Mouse (Mus musculus): ENCODE results near the gene Sdsl. TPM values are rescaled to one million over a fixed set of nuclear protein-coding genes. Genes with fewer than 3 reads are reported as not detected.

Gene Sdsl
- total and polyA plus RNA-seq, 2 experiments from 2014 or later: 20.7 to 30.3 TPM

- peaks cover 38% of the 10 kb centered on the region for H3K36me3 ChIP-seq (replicated peaks; ENCODE audit: control insufficient read depth, insufficient read depth, low read length)
- TF ChIP-seq EP300 (IDR thresholded peaks at IDR 0.05; ENCODE audit: low read depth): no peak
- TF ChIP-seq CTCF (IDR thresholded peaks at IDR 0.05; ENCODE audit: low read depth): no peak
- no peak overlapping the region for H3K9ac ChIP-seq (replicated peaks; ENCODE audit: low read depth, low read length)
- no peak overlapping the region for H3K4me2 ChIP-seq (ENCODE audit: low read depth, low read length)
- no peaks in the 10 kb centered on the region for H3K9me3 ChIP-seq (replicated peaks; ENCODE audit: control insufficient read depth, low read length)
- ATAC-seq (ENCODE audit: insufficient read depth, low read depth): no peak
- H3K4me1 ChIP-seq (ENCODE audit: control insufficient read depth, insufficient read depth): peaks cover 14% of the 10 kb centered on the region
- H3K27me3 ChIP-seq (ENCODE audit: control insufficient read depth, insufficient read depth, low read length): no peaks in the 10 kb centered on the region
- DNase-seq (ENCODE audit: low spot score): no peak
- 80% methylated on average over 8 of the region's 8 CpGs for WGBS
- no peak overlapping the region for H3K27ac ChIP-seq (ENCODE audit: low read depth)
- H3K4me3 ChIP-seq (ENCODE audit: low read depth, low read length): no peak overlapping the region
Observed at GRCm38 (mm10) chr5:120487844-120488243, 15.2 kb upstream of the Sdsl start.

GRCm38 (mm10) chr5:120483399-120483798, 10.8 kb upstream of the Sdsl start:
- Histone ChIP-seq H3K4me2 (ENCODE audit: low read depth, low read length) (no peak overlapping the region), H3K27ac (ENCODE audit: low read depth) (no peak overlapping the region), H3K9me3 (replicated peaks; ENCODE audit: control insufficient read depth, low read length) (no peaks in the 10 kb centered on the region), H3K9ac (replicated peaks; ENCODE audit: low read depth, low read length) (no peak overlapping the region), H3K27me3 (ENCODE audit: control insufficient read depth, insufficient read depth, low read length) (no peaks in the 10 kb centered on the region), H3K36me3 (replicated peaks; ENCODE audit: control insufficient read depth, insufficient read depth, low read length) (peaks cover 30% of the 10 kb centered on the region), H3K4me1 (ENCODE audit: control insufficient read depth, insufficient read depth) (no peaks in the 10 kb centered on the region), H3K4me3 (ENCODE audit: low read depth, low read length) (no peak overlapping the region)
- ATAC-seq (ENCODE audit: insufficient read depth, low read depth) (no peak), DNase-seq (ENCODE audit: low spot score) (no peak)
- 69% methylated on average over 19 of the region's 19 CpGs for WGBS
- TF ChIP-seq EP300 (IDR thresholded peaks at IDR 0.05; ENCODE audit: low read depth) (no peak), CTCF (IDR thresholded peaks at IDR 0.05; ENCODE audit: low read depth) (no peak)

DNA sequence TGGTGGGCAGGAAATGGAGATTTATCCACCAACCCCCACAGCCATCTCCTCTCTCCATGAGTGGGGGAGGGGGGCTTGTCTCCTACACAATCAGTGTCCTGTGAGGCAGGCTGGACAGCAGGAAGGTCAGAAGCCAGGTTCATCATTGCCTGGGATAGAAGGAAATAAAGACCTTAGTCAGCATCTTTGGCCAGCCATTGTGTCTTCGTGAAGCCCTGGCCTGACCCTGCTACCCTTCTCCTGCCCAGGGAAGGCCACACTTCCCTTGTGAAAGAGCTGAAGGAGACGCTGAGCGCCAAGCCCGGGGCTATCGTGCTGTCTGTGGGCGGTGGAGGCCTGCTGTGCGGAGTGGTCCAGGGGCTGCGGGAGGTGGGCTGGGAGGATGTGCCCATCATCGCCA, 8.6 kb upstream of the Sdsl start:
- WGBS: 67% methylated on average over 9 of the region's 9 CpGs
- TF ChIP-seq EP300 (IDR thresholded peaks at IDR 0.05; ENCODE audit: low read depth): no peak
- TF ChIP-seq CTCF (IDR thresholded peaks at IDR 0.05; ENCODE audit: low read depth): no peak
- no peaks in the 10 kb centered on the region for H3K9me3 ChIP-seq (replicated peaks; ENCODE audit: control insufficient read depth, low read length)

GRCm38 (mm10) chr5:120479538-120479937, 6.9 kb upstream of the Sdsl start:
- DNase-seq (ENCODE audit: low spot score) (no peak), ATAC-seq (ENCODE audit: insufficient read depth, low read depth) (no peak)
- H3K4me1 ChIP-seq (ENCODE audit: control insufficient read depth, insufficient read depth): no peaks in the 10 kb centered on the region
- no peak overlapping the region for H3K27ac ChIP-seq (ENCODE audit: low read depth)
- H3K27me3 ChIP-seq (ENCODE audit: control insufficient read depth, insufficient read depth, low read length): 0 out of 2 replicates have a peak, but pooled peaks cover 12% of the 10 kb centered on the region
- no peak overlapping the region for H3K4me2 ChIP-seq (ENCODE audit: low read depth, low read length)
- H3K4me3 ChIP-seq (ENCODE audit: low read depth, low read length): no peak overlapping the region
- H3K9ac ChIP-seq (replicated peaks; ENCODE audit: low read depth, low read length): no peak overlapping the region
- H3K36me3 ChIP-seq (replicated peaks; ENCODE audit: control insufficient read depth, insufficient read depth, low read length): peaks cover 1% of the 10 kb centered on the region; the same call in 1 of the 2 replicates
- TF ChIP-seq EP300 (IDR thresholded peaks at IDR 0.05; ENCODE audit: low read depth) (no peak), CTCF (IDR thresholded peaks at IDR 0.05; ENCODE audit: low read depth) (no peak)
- no peaks in the 10 kb centered on the region for H3K9me3 ChIP-seq (replicated peaks; ENCODE audit: control insufficient read depth, low read length)
- WGBS: 59% methylated on average over 4 of the region's 4 CpGs

More for the DNA sequence above, 8.6 kb upstream of the Sdsl start:
- ATAC-seq (ENCODE audit: insufficient read depth, low read depth) (no peak), DNase-seq (ENCODE audit: low spot score) (no peak)
- Histone ChIP-seq H3K27ac (ENCODE audit: low read depth) (no peak overlapping the region), H3K36me3 (replicated peaks; ENCODE audit: control insufficient read depth, insufficient read depth, low read length) (peaks cover 11% of the 10 kb centered on the region), H3K9ac (replicated peaks; ENCODE audit: low read depth, low read length) (no peak overlapping the region), H3K4me3 (ENCODE audit: low read depth, low read length) (no peak overlapping the region), H3K4me1 (ENCODE audit: control insufficient read depth, insufficient read depth) (no peaks in the 10 kb centered on the region), H3K27me3 (ENCODE audit: control insufficient read depth, insufficient read depth, low read length) (0 out of 2 replicates have a peak, but pooled peaks cover 12% of the 10 kb centered on the region), H3K4me2 (ENCODE audit: low read depth, low read length) (no peak overlapping the region)

DNA sequence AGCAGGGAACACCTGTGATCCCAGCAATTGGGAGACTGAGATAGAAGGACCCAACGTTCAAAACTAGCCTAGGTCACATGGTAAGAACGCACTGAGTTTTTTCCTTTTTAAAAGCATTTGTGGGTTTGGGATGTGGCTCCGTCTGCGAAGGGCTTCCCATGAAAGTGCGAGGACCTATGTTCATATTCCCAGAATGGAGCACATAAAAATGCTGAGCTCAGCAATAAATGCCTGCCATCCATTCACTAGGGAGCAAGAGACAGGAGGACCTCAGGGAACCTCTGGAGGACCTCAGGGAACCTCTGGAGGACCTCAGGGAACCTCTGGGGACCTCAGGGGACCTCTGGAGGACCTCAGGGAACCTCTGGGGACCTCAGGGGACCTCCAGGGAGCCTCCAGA, 5.4 kb upstream of the Sdsl start:
- Histone ChIP-seq H3K4me1 (ENCODE audit: control insufficient read depth, insufficient read depth) (no peaks in the 10 kb centered on the region), H3K27me3 (ENCODE audit: control insufficient read depth, insufficient read depth, low read length) (0 out of 2 replicates have a peak, but pooled peaks cover 12% of the 10 kb centered on the region), H3K4me2 (ENCODE audit: low read depth, low read length) (no peak overlapping the region), H3K4me3 (ENCODE audit: low read depth, low read length) (no peak overlapping the region), H3K36me3 (replicated peaks; ENCODE audit: control insufficient read depth, insufficient read depth, low read length) (no peaks in the 10 kb centered on the region), H3K27ac (ENCODE audit: low read depth) (no peak overlapping the region), H3K9ac (replicated peaks; ENCODE audit: low read depth, low read length) (no peak overlapping the region), H3K9me3 (replicated peaks; ENCODE audit: control insufficient read depth, low read length) (no peaks in the 10 kb centered on the region)
- WGBS: 90% methylated on average over 5 of the region's 5 CpGs
- no peak for TF ChIP-seq CTCF (IDR thresholded peaks at IDR 0.05; ENCODE audit: low read depth)
- no peak for TF ChIP-seq EP300 (IDR thresholded peaks at IDR 0.05; ENCODE audit: low read depth)
- DNase-seq (ENCODE audit: low spot score): no peak
- ATAC-seq (ENCODE audit: insufficient read depth, low read depth): no peak

- Histone ChIP-seq H3K27ac (ENCODE audit: low read depth) (no peak within 1 kb of the TSS), H3K4me1 (ENCODE audit: control insufficient read depth, insufficient read depth) (no peaks in the 10 kb centered on the region), H3K9me3 (replicated peaks; ENCODE audit: control insufficient read depth, low read length) (no peaks in the 10 kb centered on the region), H3K4me2 (ENCODE audit: low read depth, low read length) (no peak within 1 kb of the TSS), H3K36me3 (replicated peaks; ENCODE audit: control insufficient read depth, insufficient read depth, low read length) (no peaks in the 10 kb centered on the region), H3K27me3 (ENCODE audit: control insufficient read depth, insufficient read depth, low read length) (0 out of 2 replicates have a peak, but pooled peaks cover 12% of the 10 kb centered on the region), H3K9ac (replicated peaks; ENCODE audit: low read depth, low read length) (no peak within 1 kb of the TSS), H3K4me3 (ENCODE audit: low read depth, low read length) (no peak within 1 kb of the TSS)
- 7% methylated on average over 13 of the region's 13 CpGs for WGBS
- DNase-seq (ENCODE audit: low spot score) (no peak), ATAC-seq (ENCODE audit: insufficient read depth, low read depth) (peak; percentile 40; the same call in 1 of the 2 replicates)
- TF ChIP-seq CTCF (IDR thresholded peaks at IDR 0.05; ENCODE audit: low read depth) (no peak), EP300 (IDR thresholded peaks at IDR 0.05; ENCODE audit: low read depth) (no peak)
Observed at GRCm38 (mm10) chr5:120476296-120476695, 3.7 kb upstream of the Sdsl start, which contains the start of gene Sds. Gene Sds, plus strand, starts transcription at chr5:120476526.
